Mouse (Mus musculus) G1E (cell line): ENCODE measurements around the gene Cradd. TPM values are rescaled to one million over a fixed set of nuclear protein-coding genes. Genes with fewer than 3 reads are reported as not detected.

ENCODE experiments used
- ATAC-seq: 2 replicates; pipeline ENCODE4 v1.8.0; 2016; ENCODE audit warnings: mild to moderate bottlenecking; ENCODE audit not compliant: insufficient number of reproducible peaks, poor library complexity, low FRiP score, severe bottlenecking; ENCODE audit errors: extremely low read depth
- DNase-seq: peaks from one replicate; pipeline ENCODE4 v3.0.0; 2012; ENCODE audit warnings: low spot score
- H3K27me3 ChIP-seq: 2 replicates; pipeline ENCODE4 v1.6.1; 2012; ENCODE audit warnings: mild to moderate bottlenecking, low read length, inconsistent platforms; ENCODE audit not compliant: insufficient read depth
- H3K36me3 ChIP-seq: replicated peaks from 2 replicates; pipeline ENCODE3; 2012; ENCODE audit warnings: mild to moderate bottlenecking, inconsistent platforms
- H3K4me1 ChIP-seq: 2 replicates; pipeline ENCODE4 v1.6.1; 2012; ENCODE audit warnings: low read depth, low read length, inconsistent platforms, mixed read lengths; ENCODE audit not compliant: insufficient read depth
- H3K4me3 ChIP-seq: 2 replicates; pipeline ENCODE4 v1.5.1; 2012; ENCODE audit warnings: low read depth, mild to moderate bottlenecking, inconsistent platforms, low read length, moderate library complexity, mixed read lengths
- H3K9me3 ChIP-seq: replicated peaks from 2 replicates; pipeline ENCODE4 v1.6.1; 2012; ENCODE audit warnings: inconsistent platforms
- CTCF ChIP-seq: IDR thresholded peaks from 2 replicates; pipeline ENCODE4 v1.5.1; 2012; ENCODE audit warnings: low read depth, low read length, inconsistent platforms, mixed read lengths
- GATA1 ChIP-seq: IDR thresholded peaks from 2 replicates; pipeline ENCODE4 v1.6.1; 2012; ENCODE audit warnings: borderline replicate concordance, low read length, inconsistent platforms, mixed read lengths
- GATA2 ChIP-seq: IDR thresholded peaks from 2 replicates; pipeline ENCODE4 v1.6.1; 2012; ENCODE audit warnings: low read depth, low read length, inconsistent platforms, borderline replicate concordance
- POLR2AphosphoS5 ChIP-seq: IDR thresholded peaks from 2 replicates; pipeline ENCODE4 v1.6.1; 2012; ENCODE audit warnings: low read depth, low read length, inconsistent platforms; ENCODE audit not compliant: insufficient replicate concordance
- TAL1 ChIP-seq: conservative IDR thresholded peaks from 2 replicates; pipeline ENCODE4 v1.6.1; 2012; ENCODE audit warnings: low read depth, low read length, inconsistent platforms, mixed read lengths
- polyA plus RNA-seq: library from polyadenylated mRNA; stranded (reverse); fragments of >175 nt; gene quantifications from 2 replicates; pipeline ENCODE4 v1.2.3, GENCODE M21; 2012
- total RNA-seq, 2 experiments: library from RNA; stranded (forward) in 1 of 2; stranded (reverse) in 1 of 2; fragments of 200-1000 nt in 1 of 2; fragments of >200 nt in 1 of 2; fragmentation: Nextera tagmentation in 1 of 2; gene quantifications; 2 replicates each; pipeline ENCODE4 v1.2.3; 2014 to 2017

Cradd gene
- total and polyA plus RNA-seq, 3 experiments, result 9.0 to 81.4 (median 22.5) TPM

GRCm38 (mm10) chr10:95316675-95317074 is 7.3 kb downstream of the Cradd start:
- no peak for DNase-seq
- H3K36me3 ChIP-seq, result peaks cover 39% of the 10 kb centered on the region
- H3K4me1 ChIP-seq, result peaks cover 79% of the 10 kb centered on the region
- H3K9me3 ChIP-seq, result no peaks in the 10 kb centered on the region
- H3K4me3 ChIP-seq, result peak overlapping the region; percentile 65
- ATAC-seq, result no peak
- no peak for TF ChIP-seq POLR2AphosphoS5
- no peak for TF ChIP-seq GATA1
- no peak for TF ChIP-seq GATA2
- TF ChIP-seq CTCF, result no peak
- no peak for TF ChIP-seq TAL1
- H3K27me3 ChIP-seq, result no peaks in the 10 kb centered on the region

GRCm38 (mm10) chr10:95315801-95316474 is 8.0 kb downstream of the Cradd start:
- Histone ChIP-seq H3K36me3 (peaks cover 45% of the 10 kb centered on the region), H3K4me3 (peak overlapping the region; percentile 60; the same call in 1 of the 2 replicates), H3K9me3 (no peaks in the 10 kb centered on the region), H3K4me1 (peaks cover 82% of the 10 kb centered on the region), H3K27me3 (no peaks in the 10 kb centered on the region)
- peak; percentile 47 for TF ChIP-seq TAL1
- TF ChIP-seq GATA2, result no peak
- DNase-seq (peak; percentile 48), ATAC-seq (0 out of 2 replicates have a peak, but pooled peaks have one; percentile 15)

GRCm38 (mm10) chr10:95315321-95315720 is 8.6 kb downstream of the Cradd start:
- Histone ChIP-seq H3K4me3 (peak overlapping the region; percentile 60; the same call in 1 of the 2 replicates), H3K36me3 (peaks cover 46% of the 10 kb centered on the region), H3K4me1 (peaks cover 84% of the 10 kb centered on the region), H3K9me3 (no peaks in the 10 kb centered on the region), H3K27me3 (no peaks in the 10 kb centered on the region)
- no peak for TF ChIP-seq GATA2
- no peak for TF ChIP-seq CTCF
- DNase-seq (no peak), ATAC-seq (no peak)

- H3K27me3 ChIP-seq, result no peaks in the 10 kb centered on the region
- no peak overlapping the region; the same call in 1 of the 2 replicates for H3K4me3 ChIP-seq
- H3K36me3 ChIP-seq, result peaks cover 47% of the 10 kb centered on the region
- TF ChIP-seq TAL1 (no peak), GATA2 (no peak), POLR2AphosphoS5 (no peak), GATA1 (no peak), CTCF (no peak)
- H3K4me1 ChIP-seq, result peaks cover 89% of the 10 kb centered on the region
- ATAC-seq (no peak), DNase-seq (peak; percentile 23)
- no peaks in the 10 kb centered on the region for H3K9me3 ChIP-seq
Measured at GRCm38 (mm10) chr10:95314019-95314418, 9.9 kb downstream of the Cradd start.

GRCm38 (mm10) chr10:95313524-95313923 is 10.4 kb downstream of the Cradd start:
- peak; percentile 26 for ATAC-seq
- peaks cover 48% of the 10 kb centered on the region for H3K36me3 ChIP-seq
- H3K27me3 ChIP-seq, result no peaks in the 10 kb centered on the region
- H3K9me3 ChIP-seq, result no peaks in the 10 kb centered on the region
- peaks cover 88% of the 10 kb centered on the region for H3K4me1 ChIP-seq
- H3K4me3 ChIP-seq, result no peak overlapping the region; the same call in 1 of the 2 replicates
- TF ChIP-seq POLR2AphosphoS5, result no peak
- no peak for TF ChIP-seq TAL1
- TF ChIP-seq CTCF, result no peak
- TF ChIP-seq GATA1, result no peak
- no peak for TF ChIP-seq GATA2
- DNase-seq, result peak; percentile 44

GRCm38 (mm10) chr10:95310688-95311441 is 13.1 kb downstream of the Cradd start:
- Histone ChIP-seq H3K4me3 (no peak overlapping the region), H3K4me1 (peaks cover 72% of the 10 kb centered on the region), H3K27me3 (no peaks in the 10 kb centered on the region), H3K9me3 (no peaks in the 10 kb centered on the region), H3K36me3 (peaks cover 57% of the 10 kb centered on the region)
- TF ChIP-seq GATA2, result no peak
- no peak for TF ChIP-seq POLR2AphosphoS5
- no peak for TF ChIP-seq GATA1
- TF ChIP-seq TAL1, result no peak
- TF ChIP-seq CTCF, result no peak
- no peak for DNase-seq
- no peak for ATAC-seq
